Mouse (Mus musculus) ES-Bruce4 (cell line): ENCODE measurements around the gene Gdi2.

Experiments
- CTCF ChIP-seq: IDR thresholded peaks from one replicate; pipeline ENCODE4 v1.8.1; 2011; ENCODE audit warnings: low read depth, low read length
- POLR2A ChIP-seq: IDR thresholded peaks from one replicate; pipeline ENCODE4 v1.8.1; 2011; ENCODE audit warnings: low read length; ENCODE audit not compliant: insufficient read depth

DNA sequence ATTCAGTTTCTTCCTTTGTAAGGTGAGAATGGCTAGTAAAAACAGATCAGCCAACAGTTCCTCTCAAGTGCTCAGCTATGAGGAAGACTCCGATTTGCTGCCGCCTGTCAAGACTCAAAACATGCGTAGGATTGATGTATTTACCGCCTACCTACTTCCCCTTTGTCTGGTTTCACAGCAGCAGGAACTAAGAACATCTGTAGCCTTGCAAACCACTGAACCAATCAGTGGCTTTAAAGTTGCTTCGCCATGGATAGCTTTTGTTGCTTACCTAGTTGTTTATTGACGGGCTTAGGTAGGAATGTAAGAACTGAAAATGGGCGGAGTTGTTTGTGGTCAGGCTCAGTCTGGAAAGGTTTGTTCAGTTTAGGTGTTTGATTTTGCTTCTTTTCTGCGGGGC lies 11.5 kb upstream of the Gdi2 start:
- no peak for TF ChIP-seq POLR2A
- TF ChIP-seq CTCF: no peak
